Mouse (Mus musculus) monocyte, adult 2 months (primary cell): ENCODE measurements around the gene Pde10a.

Experiments
- DNase-seq, 2 experiments: peaks; one replicate each; pipeline ENCODE4 v3.0.0; 2022; ENCODE audit warnings: low spot score in 2 of 2, low read depth in 1 of 2

Pde10a gene

DNA sequence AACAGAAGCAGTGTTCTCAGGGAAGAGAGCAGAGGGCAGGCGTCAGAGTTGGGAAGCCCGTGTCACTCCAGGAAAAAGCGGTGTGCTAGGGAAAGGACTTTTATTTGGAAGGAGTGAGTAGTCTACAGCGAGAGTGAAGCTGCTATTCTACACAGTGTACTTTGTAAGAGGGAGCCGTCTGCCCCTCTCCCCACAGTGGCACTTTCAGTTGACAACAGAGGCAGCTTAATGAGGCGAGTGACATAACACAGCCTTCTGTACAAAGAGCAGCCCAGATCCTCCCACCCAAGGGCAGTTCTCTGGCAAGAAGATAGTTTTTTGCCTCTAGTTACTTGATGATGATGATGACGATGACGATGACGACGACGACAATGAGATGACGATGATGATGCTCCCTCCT lies 410.4 kb downstream of the Pde10a start:
- DNase-seq, result no peak

DNA sequence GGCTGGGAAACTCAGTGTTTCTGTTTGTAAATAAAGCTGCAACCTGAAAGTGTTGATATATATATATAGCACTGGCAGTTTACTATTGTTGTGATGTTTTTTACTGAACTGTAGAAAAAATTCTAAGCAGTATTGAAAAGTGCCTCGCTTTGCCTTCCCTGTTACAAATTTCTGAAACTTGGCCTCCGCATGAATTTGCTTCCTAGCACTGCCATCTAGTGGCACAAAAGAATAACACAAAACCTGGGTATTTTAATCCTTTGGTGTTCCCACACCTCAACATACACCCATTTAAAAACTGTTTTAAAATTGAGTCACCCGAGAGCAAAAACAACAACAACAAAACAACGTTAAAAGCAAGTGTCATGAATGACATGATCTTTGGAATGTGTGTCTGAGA lies 411.4 kb downstream of the Pde10a start:
- no peak for DNase-seq

DNA sequence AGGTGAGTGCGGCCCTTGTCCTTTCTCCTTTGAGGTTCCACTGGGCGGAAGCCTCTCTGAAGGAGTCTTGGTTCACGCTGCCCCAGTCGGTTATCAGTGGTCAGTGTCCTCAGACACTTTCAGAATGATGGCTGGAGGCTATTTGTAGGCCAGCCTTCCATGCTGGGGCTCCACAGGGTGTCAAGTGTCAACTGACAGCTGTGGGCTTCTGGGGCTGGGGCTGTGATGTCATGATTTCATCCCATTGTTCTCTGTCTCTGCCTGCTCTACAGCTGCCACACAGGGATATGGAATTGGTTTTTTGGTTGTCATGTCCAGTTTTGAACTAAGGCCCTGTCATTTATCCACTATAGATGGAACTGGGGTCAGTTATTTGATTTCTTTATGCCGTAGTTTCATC lies 426.4 kb downstream of the Pde10a start:
- DNase-seq, result no peak

DNA sequence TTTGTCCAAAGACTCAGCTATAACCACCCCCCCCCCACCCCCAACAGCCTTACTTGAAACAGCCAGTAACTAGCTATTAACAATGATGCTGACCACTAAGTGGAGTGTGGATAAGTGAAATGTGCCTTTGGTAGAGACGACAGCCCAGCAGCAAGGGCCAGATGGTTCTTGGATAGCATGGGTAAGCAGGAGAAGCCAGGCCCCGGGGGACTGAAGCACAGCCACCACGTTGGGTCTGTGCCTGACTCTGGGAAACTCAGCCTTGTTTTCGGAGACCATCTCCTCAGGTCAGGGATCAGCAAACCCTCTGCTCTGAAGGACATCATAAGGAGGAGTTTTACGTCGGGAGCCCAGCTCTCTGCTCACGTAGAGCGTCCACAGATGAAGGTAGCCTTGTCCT lies 427.8 kb downstream of the Pde10a start:
- DNase-seq, result no peak

DNA sequence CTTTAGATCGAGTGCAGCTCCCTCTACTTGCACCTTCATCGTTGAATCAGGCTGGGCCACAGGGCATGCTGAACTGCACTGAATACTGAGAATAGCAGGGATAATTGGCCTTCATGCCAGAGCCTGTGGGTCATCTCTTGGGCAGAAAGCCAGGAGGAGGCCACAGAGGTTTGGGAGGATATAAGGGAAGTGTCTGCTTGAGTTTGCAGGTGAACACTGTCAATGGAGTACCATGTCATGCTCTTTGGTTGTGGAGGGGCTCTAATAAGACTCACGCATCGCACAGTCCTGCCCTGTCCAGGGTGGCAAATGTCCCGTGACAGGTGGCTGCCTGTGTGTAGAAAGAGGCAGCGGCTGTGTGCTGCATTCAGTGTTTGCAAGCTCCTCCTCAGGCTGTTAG lies 433.0 kb downstream of the Pde10a start:
- DNase-seq, result no peak

DNA sequence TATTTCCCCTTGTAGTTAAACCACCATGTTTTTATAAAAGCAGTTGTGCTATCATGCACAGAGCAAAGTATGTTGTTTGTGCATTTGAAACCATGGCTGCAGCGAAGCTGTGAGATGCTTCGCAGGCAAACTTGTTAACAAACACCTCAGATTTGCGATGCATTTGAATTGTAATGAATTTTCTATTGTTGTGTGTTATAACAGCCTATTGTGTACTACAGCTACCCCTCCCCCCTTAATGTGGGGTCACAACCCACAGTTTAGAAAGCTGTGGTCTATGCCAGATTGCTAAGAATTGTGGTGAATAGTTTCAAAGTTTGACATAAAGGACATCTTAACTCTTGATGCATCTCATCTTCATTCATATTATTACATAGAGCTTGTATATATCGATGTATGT lies 435.2 kb downstream of the Pde10a start:
- no peak for DNase-seq

DNA sequence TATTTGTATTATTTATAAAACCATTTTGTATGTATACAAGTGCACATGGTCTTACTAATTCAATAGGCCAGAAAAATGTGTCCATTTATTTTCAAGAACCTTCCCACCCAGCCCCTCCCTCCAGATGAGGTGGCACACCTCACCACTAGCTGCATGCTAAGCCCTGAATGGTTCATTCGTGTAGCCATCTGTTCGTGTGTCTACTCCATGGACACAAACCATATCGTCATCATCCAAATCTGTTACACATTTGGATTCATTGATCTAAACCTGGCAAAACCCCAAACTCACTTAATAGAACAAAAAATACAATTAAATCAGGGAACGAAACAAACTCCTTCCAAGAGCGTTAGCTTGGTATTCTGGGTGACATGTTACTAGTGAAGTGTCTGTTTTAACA lies 435.9 kb downstream of the Pde10a start:
- DNase-seq, result no peak

DNA sequence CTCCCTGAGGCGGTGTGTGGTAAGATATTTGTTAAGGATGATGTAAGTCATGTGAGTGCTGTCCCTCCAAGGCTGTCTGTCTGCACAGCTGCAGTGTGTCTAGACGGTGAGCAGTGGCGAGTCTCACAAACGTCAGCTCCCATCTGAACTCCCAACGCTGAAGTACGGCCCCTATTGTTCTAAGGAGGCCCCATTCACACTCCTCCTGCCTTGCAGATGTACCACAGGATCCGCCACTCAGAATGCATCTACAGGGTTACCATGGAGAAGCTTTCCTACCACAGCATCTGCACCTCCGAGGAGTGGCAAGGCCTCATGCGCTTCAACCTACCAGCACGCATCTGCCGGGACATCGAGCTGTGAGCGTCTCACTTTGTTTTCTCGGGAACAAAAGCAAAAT lies 436.5 kb downstream of the Pde10a start:
- no peak for DNase-seq

DNA sequence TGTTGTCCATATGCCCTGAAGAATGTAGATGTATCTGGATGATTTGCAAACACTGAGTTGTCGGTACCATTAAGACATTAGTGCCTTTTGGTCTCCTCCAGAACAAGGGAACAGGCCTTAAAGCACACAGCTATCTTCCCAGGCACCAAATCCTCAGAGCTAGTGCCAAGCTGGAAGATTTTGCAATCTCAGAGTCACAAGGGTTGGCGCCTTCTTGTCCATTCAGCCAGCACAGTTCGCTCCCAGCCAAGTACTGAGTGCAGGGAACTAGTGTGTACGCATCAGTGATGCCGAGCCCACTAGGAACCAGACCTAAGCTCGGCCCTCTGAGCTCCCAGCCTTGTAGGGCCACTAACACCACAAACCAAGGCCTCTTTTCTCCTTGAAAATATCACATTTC lies 440.0 kb downstream of the Pde10a start:
- no peak for DNase-seq

DNA sequence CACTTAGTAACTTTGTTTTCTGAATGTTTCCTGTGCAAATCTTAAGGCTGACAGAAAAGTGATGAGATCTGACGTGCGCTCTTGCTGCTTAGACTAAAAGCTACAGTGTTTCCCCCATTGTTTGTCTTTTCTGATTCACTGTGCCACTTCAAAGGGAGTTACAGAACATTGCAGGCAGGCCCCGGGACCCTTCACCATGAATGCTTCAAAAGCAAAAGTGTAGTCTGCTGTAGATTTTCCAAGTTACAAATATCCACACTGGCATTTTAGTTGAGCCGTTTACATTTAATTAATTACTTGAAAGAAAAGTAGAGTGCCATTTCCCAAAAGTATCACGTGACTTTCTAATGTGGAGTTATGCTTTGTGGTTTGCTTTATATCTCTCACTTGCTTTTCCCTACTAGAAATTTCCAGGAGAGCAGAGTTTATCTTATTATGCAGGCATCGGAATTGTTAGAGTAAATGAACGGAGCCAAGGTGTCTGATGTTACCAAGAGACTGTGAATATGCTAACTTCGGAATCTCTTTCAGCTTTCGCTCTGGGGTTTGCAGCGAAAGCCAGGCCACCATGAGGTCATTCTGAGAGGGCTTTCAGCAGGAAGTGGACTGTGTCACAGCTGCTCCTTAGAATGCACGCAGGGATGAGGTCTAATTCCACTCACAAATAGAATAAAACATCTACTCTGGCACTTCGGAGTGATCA lies 447.1 kb downstream of the Pde10a start:
- no peak for DNase-seq

DNA sequence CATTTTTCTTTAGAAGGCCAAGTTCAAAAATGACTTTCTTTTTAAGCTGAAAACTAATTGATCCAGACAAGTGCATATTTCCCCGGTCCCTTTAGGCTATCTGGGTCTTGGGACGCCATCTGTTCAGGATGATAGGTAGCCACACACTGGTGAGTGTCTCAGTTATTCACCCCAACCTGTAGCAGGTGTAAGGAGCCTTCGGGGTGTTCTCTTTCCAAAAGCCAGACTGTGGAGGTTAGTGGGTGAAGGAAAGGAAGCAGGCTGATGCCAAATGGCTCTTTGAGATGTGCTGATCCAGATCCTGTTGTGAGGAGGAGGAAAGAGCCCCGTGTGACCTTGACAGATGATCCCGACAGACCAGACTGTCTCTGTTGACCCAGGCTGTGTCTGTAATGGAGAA lies 448.2 kb downstream of the Pde10a start:
- no peak for DNase-seq

DNA sequence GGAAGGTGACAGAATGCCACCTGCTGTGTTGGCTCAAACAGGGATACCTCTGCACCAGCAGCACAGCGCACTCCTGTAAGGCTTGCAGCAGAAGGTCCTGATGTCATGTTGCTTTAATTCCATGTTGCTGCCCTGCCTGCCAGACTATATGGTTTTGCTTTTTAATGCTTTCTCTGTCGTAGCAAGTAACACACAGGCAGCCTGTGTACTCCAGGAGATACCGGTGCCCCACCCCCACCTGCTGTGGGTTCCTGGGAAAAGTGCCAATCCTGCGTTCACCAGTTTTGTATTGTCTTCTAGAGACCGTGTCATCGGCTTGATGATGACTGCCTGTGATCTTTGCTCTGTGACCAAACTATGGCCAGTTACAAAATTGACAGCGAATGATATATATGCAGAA lies 449.3 kb downstream of the Pde10a start:
- no peak for DNase-seq

DNA sequence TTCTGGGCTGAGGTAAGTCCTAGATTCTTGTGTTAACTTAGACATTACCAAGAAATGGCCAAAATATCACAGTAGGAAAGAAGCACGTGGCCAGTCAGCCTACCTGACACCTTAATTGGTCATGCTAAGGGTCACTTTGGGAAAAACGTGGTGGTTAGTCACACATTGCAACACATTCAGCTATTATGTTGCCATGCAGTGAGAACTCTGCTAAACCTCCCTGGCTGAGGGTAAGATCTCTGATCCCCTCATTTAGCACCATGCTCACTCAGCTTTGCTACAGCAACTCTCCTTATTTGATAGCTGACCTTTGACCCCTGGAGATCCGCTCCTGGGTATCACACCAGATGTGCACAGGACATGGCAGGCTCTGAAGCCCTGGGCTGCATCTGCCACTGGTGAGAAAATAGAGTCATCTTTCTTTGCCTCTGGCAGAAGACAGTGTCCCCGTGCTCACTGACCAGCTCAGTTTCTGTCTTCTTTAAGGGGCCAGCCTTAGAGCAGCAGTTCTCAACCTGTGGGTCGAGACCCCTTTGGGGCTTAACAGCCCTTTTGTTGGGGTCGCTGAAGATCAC lies 449.7 kb downstream of the Pde10a start:
- no peak for DNase-seq

DNA sequence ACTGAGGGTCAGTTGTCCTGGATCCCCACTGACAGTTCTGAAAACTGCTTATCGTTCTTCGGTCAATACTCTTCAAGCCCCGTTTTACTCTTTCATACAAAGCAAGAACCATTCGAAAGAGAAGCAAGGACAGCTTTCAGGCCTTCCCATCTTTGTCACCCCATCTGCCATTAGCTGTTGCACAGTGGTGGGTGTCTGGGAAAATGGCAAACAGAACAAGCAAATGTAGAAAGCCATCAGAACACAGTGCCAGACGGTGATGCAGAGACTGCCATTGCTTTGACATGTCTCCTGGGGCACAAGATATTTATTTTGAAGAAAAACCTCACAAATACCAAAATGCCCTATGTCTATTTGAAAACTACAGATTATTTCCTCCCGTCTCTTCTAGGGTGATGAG lies 451.6 kb downstream of the Pde10a start:
- DNase-seq, result no peak

DNA sequence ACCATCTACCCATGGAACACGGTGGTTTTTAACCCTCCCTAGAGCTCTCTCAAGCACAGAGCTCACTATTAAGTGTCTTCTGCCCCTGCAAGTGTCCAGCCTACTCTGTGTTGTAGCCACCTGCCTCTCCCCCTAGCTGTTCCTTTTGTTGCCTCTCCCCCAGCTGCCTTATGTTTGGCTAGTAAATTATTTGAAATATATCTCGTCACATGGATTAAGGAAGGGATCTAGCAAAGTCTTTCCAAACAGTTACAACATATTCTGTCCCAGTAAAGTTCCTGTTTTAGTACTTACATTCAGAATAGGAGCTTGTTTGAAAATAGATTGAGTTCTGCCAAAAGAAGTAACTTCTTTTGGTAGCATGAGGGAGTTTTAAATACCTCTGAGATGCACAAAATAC lies 452.1 kb downstream of the Pde10a start:
- no peak for DNase-seq

DNA sequence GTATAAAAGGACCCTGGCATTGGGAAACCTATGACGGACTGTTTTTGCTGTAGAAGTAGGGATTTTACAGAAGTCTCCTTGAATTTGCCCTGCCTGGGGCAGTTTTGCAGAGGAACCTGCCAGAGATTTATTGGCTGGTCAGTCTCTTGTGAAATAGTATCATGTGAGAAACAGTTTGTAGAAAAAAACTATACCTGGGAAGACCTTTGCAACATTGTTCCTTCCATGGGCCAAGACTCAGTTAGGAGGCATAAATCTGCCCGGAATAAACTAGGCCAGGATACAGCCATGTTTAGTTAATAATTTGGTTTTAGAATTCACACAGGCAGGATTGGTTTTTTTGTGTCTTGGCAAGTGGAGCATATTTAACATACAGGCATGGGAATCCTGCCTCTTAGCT lies 458.4 kb downstream of the Pde10a start:
- DNase-seq, result no peak

DNA sequence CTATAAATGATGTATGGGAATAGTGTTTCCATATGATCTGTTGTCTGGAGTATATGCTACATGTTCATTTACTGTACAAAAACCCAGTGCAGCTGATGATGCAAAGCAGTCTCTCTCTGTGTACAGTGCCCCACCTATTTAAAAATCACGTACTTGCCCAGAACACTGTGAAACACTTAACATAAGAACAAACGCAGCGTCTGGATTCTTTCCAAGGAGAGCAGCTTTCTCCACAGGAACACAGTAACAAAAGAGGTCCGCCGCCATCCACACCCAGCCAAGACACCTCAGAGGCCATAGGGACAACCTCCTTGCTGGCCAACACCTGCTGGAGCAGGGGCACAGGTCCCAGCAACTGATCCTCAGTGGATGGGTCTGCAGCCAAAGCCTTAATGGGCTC lies 460.5 kb downstream of the Pde10a start:
- DNase-seq, result no peak

DNA sequence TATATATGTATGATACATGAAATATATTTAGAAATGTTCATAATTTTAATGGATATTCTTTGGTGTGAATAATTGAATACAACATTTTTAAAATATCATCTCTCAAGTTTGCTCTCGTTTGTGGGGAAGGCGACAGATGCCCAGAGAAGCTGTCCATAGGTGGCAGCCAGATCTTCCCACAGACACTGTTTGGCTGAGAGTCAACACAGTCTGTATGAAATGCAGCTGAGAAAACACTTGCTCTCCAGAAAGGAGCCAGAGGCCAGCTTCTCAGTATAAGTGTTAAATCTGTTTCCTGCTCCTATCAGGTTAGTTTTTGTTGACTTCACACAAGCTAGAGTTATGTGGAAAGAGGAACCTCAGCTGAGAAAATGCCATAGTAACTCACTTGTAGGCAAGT lies 461.4 kb downstream of the Pde10a start:
- no peak for DNase-seq

DNA sequence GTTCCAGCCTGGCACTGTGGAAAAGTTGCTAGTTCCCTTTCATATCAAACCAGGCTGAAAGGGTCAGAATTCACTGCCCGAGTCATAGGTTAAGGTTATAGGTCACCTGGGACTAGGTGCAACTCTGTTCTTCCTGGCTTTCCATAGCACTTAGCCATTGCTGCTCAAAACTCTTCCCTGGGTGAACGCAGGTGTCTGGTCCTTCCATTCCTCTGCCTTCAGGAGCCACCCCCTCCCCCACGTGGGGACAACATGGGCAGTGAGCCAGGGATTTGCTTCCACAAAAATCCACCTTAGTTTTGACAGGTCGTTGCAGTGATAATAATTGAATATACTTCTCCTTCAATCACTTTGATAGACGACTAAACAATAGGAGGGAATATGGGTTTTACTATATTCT lies 462.2 kb downstream of the Pde10a start:
- DNase-seq, result no peak

DNA sequence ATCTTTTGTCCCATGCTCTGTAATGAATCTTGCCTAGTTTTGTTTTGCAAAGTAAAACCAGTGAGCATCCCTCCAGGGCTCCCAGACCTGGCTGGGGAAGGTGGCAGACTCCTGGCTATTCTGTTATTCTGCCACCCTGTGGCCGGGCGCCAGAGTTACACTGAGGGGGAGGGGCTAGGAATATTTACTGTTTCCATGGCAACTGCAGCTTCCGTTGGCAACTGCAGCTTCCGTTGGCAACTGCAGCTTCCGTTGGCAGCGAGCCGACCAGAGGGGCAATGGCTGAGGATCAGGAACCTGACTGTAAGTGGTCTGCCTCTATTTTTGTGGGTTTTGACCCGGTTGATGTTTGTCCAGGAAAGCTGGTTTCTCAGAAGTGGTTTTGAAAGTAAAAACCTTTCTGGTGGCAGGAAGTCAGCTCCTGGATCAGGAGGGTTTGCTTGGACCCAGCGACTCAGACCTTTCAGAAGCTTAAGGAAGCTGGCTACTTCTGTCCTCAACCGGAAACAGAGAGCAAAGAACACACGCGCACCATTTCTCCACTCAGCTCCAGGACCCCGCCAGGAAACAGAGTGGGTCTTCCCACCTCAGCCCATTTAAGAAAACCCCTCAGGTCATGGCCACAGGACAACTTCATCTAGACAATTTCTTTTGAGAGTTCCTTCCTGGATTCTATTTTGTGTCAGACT lies 463.1 kb downstream of the Pde10a start, which contains the start of gene 1700010I14Rik:
1700010I14Rik (plus strand) TSS at position 215 of the 689 bp plus-strand sequence.
- DNase-seq, result peak; percentile 65 to 67

DNA sequence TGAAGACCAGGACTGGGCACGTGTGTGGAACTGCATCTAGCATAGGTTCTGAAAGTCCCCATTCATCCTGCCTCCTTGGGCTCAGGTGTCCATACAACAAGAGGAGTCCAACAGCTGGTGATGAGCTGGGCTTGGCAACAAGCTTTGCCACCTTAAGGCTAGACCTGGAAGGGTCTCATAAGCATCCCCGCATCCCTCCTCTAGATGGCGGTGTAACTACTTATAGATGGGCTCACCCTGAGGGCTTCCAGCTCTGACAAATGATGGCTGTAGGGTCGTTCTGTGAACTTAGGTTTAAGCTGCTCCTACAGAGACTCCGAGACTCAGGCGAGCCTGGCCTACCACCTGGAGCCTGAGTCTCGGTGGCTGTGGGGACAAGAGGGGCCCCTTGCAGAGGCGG lies 466.0 kb downstream of the Pde10a start:
- no peak for DNase-seq

DNA sequence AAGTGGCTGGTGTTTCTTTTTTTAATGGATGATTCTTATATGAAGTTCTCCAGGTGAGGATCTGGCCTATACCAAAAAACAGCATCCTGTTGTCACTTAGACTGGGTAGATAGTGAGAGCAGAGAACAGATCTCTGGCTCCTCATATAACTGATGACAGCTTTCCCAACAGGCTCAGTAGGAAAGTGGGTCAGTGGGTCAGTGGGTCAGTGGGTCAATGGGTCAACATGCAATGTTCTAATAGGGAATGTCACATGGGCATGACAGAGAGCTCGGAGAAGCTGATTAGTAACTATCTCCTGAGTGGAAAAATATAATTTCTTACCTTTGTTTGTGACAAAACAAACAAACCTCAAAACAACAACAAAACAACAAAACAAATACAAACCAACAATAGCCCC lies 470.2 kb downstream of the Pde10a start:
- DNase-seq, result no peak

DNA sequence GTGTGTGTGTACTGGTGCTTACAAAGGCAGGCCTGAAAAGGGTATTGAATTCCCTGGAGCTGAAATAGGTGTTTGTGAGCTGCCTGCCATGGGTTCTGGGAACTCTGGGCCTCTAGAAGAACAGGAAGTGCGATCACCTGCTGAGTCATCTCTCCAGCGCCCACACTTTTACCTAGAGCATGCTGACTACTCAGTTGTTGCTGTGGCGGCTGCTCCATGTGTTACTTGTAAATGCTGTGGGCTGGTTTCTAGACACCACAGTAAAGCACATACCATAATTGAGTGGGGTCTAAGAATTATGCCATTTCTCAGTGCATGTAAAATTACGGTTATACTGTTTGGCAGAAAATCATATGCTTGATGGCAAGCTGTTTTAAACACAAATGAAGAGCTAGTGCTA lies 477.3 kb downstream of the Pde10a start:
- DNase-seq, result no peak
